Mouse (Mus musculus) heart, embryonic 10.5 days (tissue): ENCODE measurements around the gene Ttc39b. TPM values are rescaled to one million over a fixed set of nuclear protein-coding genes. Genes with fewer than 3 reads are reported as not detected.

Source experiments
- DNase-seq: peaks from one replicate; pipeline ENCODE4 v3.0.0-alpha.2; 2017; ENCODE audit warnings: low spot score
- H3K27ac ChIP-seq: fragments of 300-500 bp; sonication (generic); 2 replicates; pipeline ENCODE4 v1.5.1; 2016; ENCODE audit warnings: mild to moderate bottlenecking
- H3K27me3 ChIP-seq: fragments of 300-500 bp; sonication (generic); 2 replicates; pipeline ENCODE4 v1.6.1; 2016; ENCODE audit warnings: mild to moderate bottlenecking; ENCODE audit not compliant: poor library complexity, insufficient read depth, severe bottlenecking
- H3K36me3 ChIP-seq: fragments of 300-500 bp; sonication (generic); 2 replicates; pipeline ENCODE4 v1.6.1; 2016; ENCODE audit warnings: mild to moderate bottlenecking, moderate library complexity
- H3K4me1 ChIP-seq: fragments of 300-500 bp; sonication (generic); 2 replicates; pipeline ENCODE4 v1.6.1; 2016; ENCODE audit warnings: mild to moderate bottlenecking
- H3K4me3 ChIP-seq: fragments of 300-500 bp; sonication (generic); 2 replicates; pipeline ENCODE4 v1.5.1; 2016; ENCODE audit warnings: mild to moderate bottlenecking, moderate library complexity
- H3K9me3 ChIP-seq: fragments of 300-500 bp; sonication (generic); 2 replicates; pipeline ENCODE4 v1.6.1; 2016; ENCODE audit warnings: mild to moderate bottlenecking, moderate library complexity
- WGBS: fragments of 180-500 bp; shearing (Covaris S2); methylation state at CpG from one replicate; pipeline ENCODE4 v1.1.7; 2016; 5-methylcytosine and 5-hydroxymethylcytosine counted together
- polyA plus RNA-seq: library from polyadenylated mRNA; unstranded; fragments of >200 nt; fragmentation: Nextera tagmentation; extraction: Ambion mirVana; gene quantifications from 2 replicates; pipeline ENCODE4 v1.2.1, GENCODE M21; 2016

Ttc39b gene
- polyA plus RNA-seq, 1 experiment from 2014 or later = 3.1 TPM

DNA sequence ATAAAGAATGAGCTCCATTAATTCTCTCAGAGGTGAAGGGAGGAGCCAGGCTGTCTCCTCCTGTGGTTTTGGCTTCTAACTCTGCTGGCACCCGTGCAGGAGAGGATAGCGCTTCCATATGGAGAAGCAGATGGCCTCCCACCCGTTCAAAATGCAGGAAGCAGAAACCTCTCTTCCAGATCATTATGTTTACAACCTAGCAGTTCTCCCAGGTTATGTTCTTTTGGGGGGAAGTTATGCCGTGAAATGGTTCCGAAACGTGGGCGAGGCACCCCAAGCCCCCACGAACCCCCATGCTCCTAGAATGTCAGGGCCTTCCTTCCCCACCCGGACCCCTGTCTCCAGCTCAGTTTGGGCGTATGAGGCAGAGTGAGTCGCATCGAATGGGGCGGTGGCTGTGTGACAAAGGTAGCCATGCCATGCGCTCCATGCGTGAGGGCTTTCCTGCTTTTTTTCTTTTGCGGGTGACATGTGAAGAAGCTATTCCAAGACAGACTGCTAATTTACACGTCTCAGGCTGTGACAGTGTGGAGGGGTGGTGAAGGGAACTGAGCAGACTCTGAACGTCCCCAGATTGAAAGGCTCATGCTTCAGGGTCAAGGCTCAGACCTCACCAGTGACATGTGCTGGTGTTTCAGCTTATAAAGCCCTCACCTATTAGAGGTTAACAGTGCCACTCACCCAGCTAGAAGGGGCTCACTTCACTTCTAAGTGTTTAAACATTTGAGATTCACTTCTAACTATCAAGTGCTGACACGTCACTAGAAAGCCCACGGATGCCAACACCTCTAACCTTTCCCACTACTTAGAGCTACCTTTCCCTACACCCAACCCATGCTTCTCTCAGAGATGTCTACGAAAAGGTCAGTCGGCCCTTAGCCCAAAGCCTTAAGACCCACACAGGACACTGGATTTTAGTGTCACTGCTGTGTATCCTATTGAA lies 90.6 kb downstream of the Ttc39b start:
- no peak for DNase-seq
- 71% methylated on average over 22 of the region's 22 CpGs for WGBS
- no peak overlapping the region for H3K27ac ChIP-seq

DNA sequence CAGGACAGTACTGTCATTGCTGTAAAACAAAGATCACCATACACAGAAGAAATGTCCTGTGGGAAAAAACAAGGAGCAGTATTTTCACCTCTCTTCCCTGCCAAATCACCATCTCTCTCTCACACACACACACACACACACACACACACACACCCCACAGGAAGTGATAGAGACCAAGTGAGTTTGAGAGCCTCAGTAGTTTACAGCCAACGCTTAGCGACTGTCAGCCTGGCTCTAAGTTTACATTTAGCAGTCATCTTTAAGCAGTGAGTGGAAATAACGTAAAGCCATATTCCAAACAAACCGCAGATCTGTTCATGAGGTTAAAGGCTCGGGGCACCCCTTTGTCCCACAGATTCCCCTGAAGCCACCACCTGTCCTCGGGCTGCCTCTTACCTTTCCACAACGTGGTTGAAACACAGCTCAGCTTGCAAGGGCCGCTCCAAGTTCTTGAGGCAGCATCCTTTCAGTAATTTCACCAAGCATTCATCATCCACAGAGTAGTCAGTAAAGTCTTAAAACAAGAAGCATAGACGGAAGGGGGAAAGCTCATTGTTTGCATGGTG lies 91.7 kb downstream of the Ttc39b start:
- Histone ChIP-seq H3K4me1 (peaks cover 5% of the 10 kb centered on the region), H3K36me3 (no peaks in the 10 kb centered on the region), H3K27ac (no peak overlapping the region), H3K9me3 (no peaks in the 10 kb centered on the region), H3K27me3 (0 out of 2 replicates have a peak, but pooled peaks cover 3% of the 10 kb centered on the region), H3K4me3 (no peak overlapping the region)
- no peak for DNase-seq
- WGBS = 82% methylated on average over 9 of the region's 9 CpGs

More for the DNA sequence above, 90.6 kb downstream of the Ttc39b start:
- Histone ChIP-seq H3K4me1 (peaks cover 5% of the 10 kb centered on the region), H3K4me3 (no peak overlapping the region), H3K36me3 (no peaks in the 10 kb centered on the region), H3K9me3 (no peaks in the 10 kb centered on the region), H3K27me3 (0 out of 2 replicates have a peak, but pooled peaks cover 3% of the 10 kb centered on the region)

- WGBS = 78% methylated on average over 9 of the region's 9 CpGs
- peaks cover 5% of the 10 kb centered on the region for H3K4me1 ChIP-seq
- no peaks in the 10 kb centered on the region for H3K9me3 ChIP-seq
- DNase-seq = no peak
- no peak overlapping the region for H3K4me3 ChIP-seq
- no peaks in the 10 kb centered on the region for H3K36me3 ChIP-seq
- no peak overlapping the region for H3K27ac ChIP-seq
- H3K27me3 ChIP-seq = 0 out of 2 replicates have a peak, but pooled peaks cover 3% of the 10 kb centered on the region
These were observed 95.3 kb downstream of the Ttc39b start for GRCm38 (mm10) chr4:83228664-83229283.

DNA sequence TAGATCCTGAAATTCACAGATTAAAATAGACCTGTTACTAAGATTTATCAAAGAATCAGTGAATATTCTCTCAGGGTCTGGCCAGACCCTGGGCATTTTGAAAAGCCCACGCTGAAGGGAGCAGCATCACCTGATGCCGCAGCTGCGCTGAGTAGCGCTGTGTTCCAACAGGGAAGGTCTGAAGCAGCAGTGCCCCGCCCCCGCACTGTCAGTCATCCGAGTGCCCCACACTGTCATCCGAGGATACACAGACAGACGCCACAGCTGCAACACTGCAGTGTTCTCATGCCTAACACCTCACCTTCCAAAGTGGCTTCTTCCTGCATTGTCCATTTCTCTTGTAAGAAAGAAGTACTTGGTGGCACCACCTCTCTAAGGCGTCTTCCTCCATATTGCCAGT lies 96.0 kb downstream of the Ttc39b start:
- Histone ChIP-seq H3K27ac (no peak overlapping the region), H3K4me1 (peaks cover 1% of the 10 kb centered on the region), H3K36me3 (no peaks in the 10 kb centered on the region), H3K27me3 (0 out of 2 replicates have a peak, but pooled peaks cover 3% of the 10 kb centered on the region), H3K4me3 (no peak overlapping the region), H3K9me3 (no peaks in the 10 kb centered on the region)
- DNase-seq = no peak
- WGBS = 71% methylated on average over 10 of the region's 10 CpGs

DNA sequence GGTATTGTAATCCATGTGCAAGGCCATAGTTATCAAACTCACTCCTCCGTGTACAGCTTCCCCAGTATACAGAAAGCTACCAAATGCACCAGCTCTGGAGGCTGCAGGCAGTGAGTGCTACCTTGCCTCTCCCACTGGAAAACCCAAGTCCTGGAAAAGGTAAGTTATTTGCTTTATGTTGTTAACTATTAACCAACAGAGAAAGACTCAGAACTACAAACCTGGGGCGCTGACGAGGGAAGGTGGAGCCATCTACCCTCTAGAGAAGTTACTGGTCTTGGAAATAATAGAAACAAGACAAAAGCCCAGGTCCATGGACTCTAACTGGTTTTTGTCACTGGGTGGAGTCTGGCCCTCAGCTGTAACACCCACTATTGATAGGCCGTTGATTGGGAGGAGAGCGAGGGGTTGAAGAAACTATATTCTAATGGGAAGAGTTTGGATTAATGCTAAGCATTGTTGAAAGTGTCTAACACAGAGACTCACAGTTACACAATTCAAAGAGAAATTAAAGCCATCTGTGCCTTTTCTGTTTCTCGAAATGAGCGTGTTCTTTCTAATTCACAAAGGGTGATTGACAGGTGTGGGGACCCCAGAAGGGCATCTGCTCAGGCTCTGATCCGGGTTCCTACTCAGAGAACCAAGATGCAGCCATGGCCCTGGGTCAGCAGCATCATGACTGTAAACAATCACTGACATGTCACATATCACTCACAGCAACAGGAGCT lies 98.3 kb downstream of the Ttc39b start:
- no peaks in the 10 kb centered on the region for H3K36me3 ChIP-seq
- H3K27ac ChIP-seq = no peak overlapping the region
- whole genome bisulfite sequencing = 79% methylated on average over 8 of the region's 8 CpGs
- H3K27me3 ChIP-seq = 0 out of 2 replicates have a peak, but pooled peaks cover 3% of the 10 kb centered on the region
- H3K4me3 ChIP-seq = no peak overlapping the region
- H3K9me3 ChIP-seq = no peaks in the 10 kb centered on the region
- peak; percentile 47 for DNase-seq
- H3K4me1 ChIP-seq = no peaks in the 10 kb centered on the region; the same call in 1 of the 2 replicates

DNA sequence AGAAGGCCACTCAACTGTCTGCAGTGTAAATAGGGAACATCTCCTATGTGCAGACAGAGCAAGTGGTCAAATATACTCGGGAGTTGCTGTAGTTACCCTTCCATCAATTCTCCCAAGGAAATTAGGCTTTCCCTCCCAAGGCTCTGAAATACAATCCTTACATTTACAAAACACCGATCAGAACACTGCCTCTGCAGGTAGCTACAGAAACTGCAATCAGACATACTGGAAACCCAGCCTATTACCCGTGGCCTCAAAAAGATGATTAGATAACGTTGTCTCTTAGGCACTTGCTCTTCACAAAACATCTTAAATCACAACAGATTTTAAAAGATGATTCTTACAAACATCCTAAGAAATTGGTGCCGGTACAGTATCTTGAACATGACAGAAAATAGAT lies 99.8 kb downstream of the Ttc39b start:
- no peaks in the 10 kb centered on the region; the same call in 1 of the 2 replicates for H3K4me1 ChIP-seq
- DNase-seq = peak; percentile 30
- no peak overlapping the region for H3K4me3 ChIP-seq
- H3K27me3 ChIP-seq = no peaks in the 10 kb centered on the region
- no peak overlapping the region for H3K27ac ChIP-seq
- H3K9me3 ChIP-seq = no peaks in the 10 kb centered on the region
- 34% methylated on average over 5 of the region's 5 CpGs for WGBS
- no peaks in the 10 kb centered on the region for H3K36me3 ChIP-seq

GRCm38 (mm10) chr4:83223197-83223596 lies 100.9 kb downstream of the Ttc39b start:
- Histone ChIP-seq H3K27me3 (no peaks in the 10 kb centered on the region), H3K4me3 (no peak overlapping the region), H3K36me3 (no peaks in the 10 kb centered on the region), H3K9me3 (no peaks in the 10 kb centered on the region), H3K4me1 (no peaks in the 10 kb centered on the region), H3K27ac (no peak overlapping the region)
- 71% methylated on average over 5 of the region's 5 CpGs for WGBS
- no peak for DNase-seq

- peak; percentile 25 for DNase-seq
- 82% methylated on average over 13 of the region's 13 CpGs for WGBS
- H3K27me3 ChIP-seq = no peaks in the 10 kb centered on the region
- no peaks in the 10 kb centered on the region for H3K36me3 ChIP-seq
- H3K4me1 ChIP-seq = 0 out of 2 replicates have a peak, but pooled peaks cover 4% of the 10 kb centered on the region
- no peak overlapping the region for H3K4me3 ChIP-seq
- H3K9me3 ChIP-seq = no peaks in the 10 kb centered on the region
- no peak overlapping the region for H3K27ac ChIP-seq
These were observed 103.1 kb downstream of the Ttc39b start for GRCm38 (mm10) chr4:83220761-83221557.

- Histone ChIP-seq H3K36me3 (no peaks in the 10 kb centered on the region), H3K4me1 (peaks cover 17% of the 10 kb centered on the region; the same call in 1 of the 2 replicates), H3K4me3 (no peak overlapping the region), H3K27me3 (no peaks in the 10 kb centered on the region), H3K27ac (no peak overlapping the region), H3K9me3 (no peaks in the 10 kb centered on the region)
- WGBS = 81% methylated on average over 5 of the region's 5 CpGs
- DNase-seq = no peak
These were observed 104.8 kb downstream of the Ttc39b start for GRCm38 (mm10) chr4:83219253-83219652.

DNA sequence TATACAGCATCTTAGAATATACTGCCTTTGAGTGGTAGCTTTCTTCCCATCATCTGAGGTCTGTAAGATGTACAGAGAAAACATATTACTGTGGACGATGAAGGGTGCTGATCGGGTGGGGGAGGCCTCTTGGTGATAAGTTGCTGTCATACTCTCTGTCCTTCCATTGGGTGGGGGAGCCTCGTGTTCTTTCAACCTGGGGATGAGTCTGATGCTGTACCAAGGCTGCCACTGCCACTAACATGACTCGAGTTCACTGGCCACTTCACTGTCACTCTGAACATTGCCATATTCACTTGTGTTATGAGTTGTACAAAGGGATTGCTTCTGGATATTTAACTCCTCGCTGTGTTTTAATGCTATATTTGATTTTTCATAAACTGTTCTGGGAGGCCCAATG lies 106.9 kb downstream of the Ttc39b start:
- Histone ChIP-seq H3K9me3 (no peaks in the 10 kb centered on the region), H3K36me3 (no peaks in the 10 kb centered on the region), H3K4me1 (peaks cover 17% of the 10 kb centered on the region; the same call in 1 of the 2 replicates), H3K27ac (no peak overlapping the region), H3K27me3 (no peaks in the 10 kb centered on the region), H3K4me3 (no peak overlapping the region)
- peak; percentile 63 for DNase-seq
- WGBS = 86% methylated on average over 5 of the region's 5 CpGs

DNA sequence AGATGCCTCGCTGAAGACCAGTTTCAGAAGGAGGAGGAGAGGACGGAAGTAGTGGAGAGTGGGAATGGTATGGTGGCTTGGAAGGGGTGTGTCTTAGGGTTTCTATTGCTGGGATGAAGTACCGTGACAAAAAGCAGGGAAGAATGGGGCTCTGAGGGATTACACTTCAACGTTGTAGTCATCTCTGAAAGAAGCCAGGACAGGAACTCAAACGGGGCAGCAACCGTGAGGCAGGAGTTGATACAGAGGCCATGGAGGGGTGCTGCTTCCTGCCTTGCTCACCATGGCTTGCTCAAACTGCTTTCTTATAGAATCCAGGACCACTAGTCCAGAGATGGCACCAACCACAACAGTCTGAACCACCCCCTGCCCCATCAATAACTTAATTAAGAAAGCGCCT lies 107.7 kb downstream of the Ttc39b start:
- no peaks in the 10 kb centered on the region for H3K9me3 ChIP-seq
- peak overlapping the region; percentile 22 for H3K27ac ChIP-seq
- H3K27me3 ChIP-seq = no peaks in the 10 kb centered on the region
- H3K4me1 ChIP-seq = peaks cover 17% of the 10 kb centered on the region; the same call in 1 of the 2 replicates
- H3K36me3 ChIP-seq = no peaks in the 10 kb centered on the region
- peak; percentile 58 for DNase-seq
- 67% methylated on average over 7 of the region's 7 CpGs for WGBS
- no peak overlapping the region for H3K4me3 ChIP-seq

GRCm38 (mm10) chr4:83215776-83216175 lies 108.3 kb downstream of the Ttc39b start:
- no peak overlapping the region for H3K4me3 ChIP-seq
- DNase-seq = peak; percentile 70
- no peaks in the 10 kb centered on the region for H3K27me3 ChIP-seq
- peaks cover 17% of the 10 kb centered on the region; the same call in 1 of the 2 replicates for H3K4me1 ChIP-seq
- 77% methylated on average over 1 of the region's 1 CpGs for WGBS
- H3K36me3 ChIP-seq = no peaks in the 10 kb centered on the region
- H3K27ac ChIP-seq = peak overlapping the region; percentile 22
- no peaks in the 10 kb centered on the region for H3K9me3 ChIP-seq
